Mouse (Mus musculus): ENCODE data around the gene Zrsr1. TPM values are rescaled to one million over a fixed set of nuclear protein-coding genes. Genes with fewer than 3 reads are reported as not detected.

The Zrsr1 gene
- polyA plus RNA-seq, 1 experiment from 2014 or later: 3.1 TPM

Other genes starting within 250 kb of the Zrsr1 start
- 4.4 and 6.6 TPM in 2 replicates for gene B3gnt2, start 111.0 kb upstream of the Zrsr1 start, polyA plus RNA-seq (2015; fragmentation: Nextera tagmentation; extraction: Ambion mirVana)
- 6.4 and 8.8 TPM in 2 replicates for gene Gm28048, start 10.1 kb downstream of the Zrsr1 start, polyA plus RNA-seq (2015; fragmentation: Nextera tagmentation; extraction: Ambion mirVana)
- gene Commd1, start 10.4 kb downstream of the Zrsr1 start, polyA plus RNA-seq (2015; fragmentation: Nextera tagmentation; extraction: Ambion mirVana): 165 and 171 TPM in 2 replicates
- 103 and 111 TPM in 2 replicates for gene Cct4, start 18.5 kb downstream of the Zrsr1 start, polyA plus RNA-seq (2015; fragmentation: Nextera tagmentation; extraction: Ambion mirVana)
- 0.81 and 1.4 TPM in 2 replicates for gene Fam161a, start 35.5 kb downstream of the Zrsr1 start, polyA plus RNA-seq (2015; fragmentation: Nextera tagmentation; extraction: Ambion mirVana)

Data from liver, embryonic 16.5 days (tissue).